Mouse (Mus musculus) urinary bladder, adult 18-20 months (tissue): ENCODE data around the gene Mcm3.
A peak's percentile ranks its signal among the peaks of the same experiment; 100 is the strongest.

Source experiments
- DNase-seq, 2 experiments: peaks; one replicate each; pipeline ENCODE4 v3.0.0; 2022; ENCODE audit warnings: low spot score in 2 of 2, mixed read lengths in 2 of 2

Mcm3 gene

DNA sequence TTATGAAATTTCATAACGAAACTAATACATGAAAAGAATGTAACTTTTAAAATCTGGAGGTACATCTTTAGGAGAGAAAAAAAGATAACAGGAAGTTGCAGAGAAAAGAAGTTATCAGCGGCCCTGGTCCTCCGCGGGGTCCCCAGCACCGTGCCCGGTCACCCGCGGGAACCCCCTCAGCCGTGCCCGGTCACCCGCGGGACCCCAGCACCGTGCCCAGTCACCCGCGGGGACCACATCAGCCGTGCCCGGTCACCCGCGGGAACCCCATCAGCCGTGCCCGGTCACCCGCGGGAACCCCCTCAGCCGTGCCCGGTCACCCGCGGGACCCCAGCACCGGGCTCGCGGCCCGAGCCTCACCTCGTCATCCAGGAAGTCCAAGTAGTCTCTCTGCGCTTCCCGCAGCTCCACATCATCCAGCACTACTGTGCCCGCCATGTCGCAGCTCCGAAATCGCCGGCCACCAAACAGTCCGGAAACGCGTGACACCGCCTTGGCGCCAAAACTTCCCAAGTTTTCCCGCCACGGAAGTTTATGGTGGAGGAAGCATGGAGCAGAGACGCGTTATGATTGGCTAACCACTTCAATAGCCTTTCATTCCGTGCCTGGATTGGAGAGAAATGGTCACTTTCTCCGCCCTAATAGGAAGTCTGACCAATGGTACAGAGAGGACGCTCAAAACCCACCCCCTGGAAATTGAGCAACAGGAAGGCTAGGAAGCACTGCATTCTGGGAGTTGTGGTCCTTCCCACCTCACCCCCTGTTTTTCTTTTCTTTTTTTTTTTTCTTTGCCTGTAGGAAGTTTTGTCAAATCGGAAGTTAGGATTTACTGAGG, at the start of gene Mcm3:
Gene Mcm3 (minus strand): TSS at position 542 of the 835 bp plus-strand sequence.
- peak; percentile 66 to 87 for DNase-seq

DNA sequence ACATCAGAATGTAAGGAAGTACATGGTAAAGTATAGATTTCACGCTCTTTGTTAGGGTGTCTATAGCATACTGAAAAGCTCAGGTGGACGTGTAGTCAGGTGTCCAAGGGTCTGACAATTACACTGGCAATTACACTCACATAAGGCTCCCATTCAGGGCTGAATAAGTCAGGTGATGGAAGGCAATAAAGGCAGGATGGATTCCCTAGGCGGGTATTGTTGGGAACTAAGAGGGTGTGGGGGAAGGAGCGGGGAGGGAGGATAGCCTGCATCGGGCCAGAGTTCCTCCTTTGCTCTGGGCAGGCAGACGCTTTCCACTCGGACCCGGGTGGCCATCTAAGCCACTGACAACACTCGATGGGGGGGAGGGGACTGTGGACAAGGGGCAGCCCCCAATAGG, 47.9 kb upstream of the Mcm3 start:
- DNase-seq, result no peak

DNA sequence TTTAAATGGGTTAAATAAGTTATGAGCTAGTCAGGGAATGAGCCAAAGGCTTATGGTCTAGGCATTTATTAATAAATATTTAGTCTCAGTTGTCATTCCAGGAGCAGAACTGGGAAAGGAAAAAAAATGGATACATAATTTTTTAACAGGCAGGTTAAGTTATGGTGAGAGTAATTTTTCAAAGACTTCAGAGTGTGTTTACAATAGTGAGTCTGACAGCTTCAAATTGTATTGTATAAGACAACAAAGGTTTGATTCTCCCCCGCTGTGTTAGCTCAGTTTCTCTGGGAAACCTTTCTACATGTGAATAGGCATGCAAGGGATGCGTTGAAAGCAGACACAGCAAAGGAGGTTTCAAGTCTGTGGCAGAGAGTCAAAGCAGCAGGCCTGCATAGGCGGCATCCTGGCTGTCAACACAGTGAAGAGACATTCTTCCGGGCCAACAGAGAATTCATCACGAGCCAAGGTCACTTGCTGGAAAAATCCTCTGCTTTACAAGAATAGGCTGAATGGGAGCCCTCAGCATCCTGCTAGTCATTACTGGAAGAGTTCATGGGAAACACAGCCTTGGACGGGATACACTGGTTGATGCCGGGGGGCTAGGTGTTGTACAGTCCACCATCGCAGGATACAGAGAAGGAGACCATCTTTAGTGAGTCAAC, 47.3 kb upstream of the Mcm3 start:
- no peak for DNase-seq

DNA sequence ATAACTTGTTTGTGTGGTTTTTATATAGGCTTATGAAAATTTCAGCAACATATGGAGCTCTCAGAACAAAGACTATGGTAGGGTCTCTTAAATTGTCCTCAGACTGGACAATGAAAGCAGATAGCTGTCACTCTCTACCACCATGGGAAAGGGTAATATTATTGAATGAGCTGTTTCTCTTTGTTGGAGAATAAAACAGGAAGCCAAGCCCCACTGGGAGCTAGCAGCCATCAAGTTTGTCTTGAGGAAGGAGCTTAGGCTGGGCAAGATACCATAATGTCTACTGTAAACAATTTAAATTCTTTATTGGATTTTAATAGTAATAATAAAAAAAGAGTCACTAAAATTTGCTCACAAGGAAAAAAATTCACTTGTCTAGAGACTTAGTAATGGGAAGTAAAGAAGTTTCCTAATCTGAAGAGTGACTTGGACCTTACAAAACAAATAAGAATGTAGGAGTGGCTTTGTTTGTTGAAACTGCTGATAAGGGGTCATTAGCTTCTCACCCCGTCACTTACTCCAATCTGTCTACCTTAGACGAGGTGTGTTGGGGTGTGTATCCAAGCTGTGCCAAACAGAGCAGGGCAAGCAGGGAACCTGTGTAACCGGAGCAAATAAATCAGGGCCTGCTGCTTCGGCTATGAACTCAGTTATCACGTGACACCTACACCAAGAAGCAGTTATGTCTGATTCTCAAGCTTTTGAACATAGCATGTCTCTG, 43.5 kb upstream of the Mcm3 start:
- DNase-seq, result peak in 1 of 2 experiments; percentile 66

GRCm38 (mm10) chr1:20861865-20862264, 41.8 kb upstream of the Mcm3 start:
- no peak for DNase-seq

DNA sequence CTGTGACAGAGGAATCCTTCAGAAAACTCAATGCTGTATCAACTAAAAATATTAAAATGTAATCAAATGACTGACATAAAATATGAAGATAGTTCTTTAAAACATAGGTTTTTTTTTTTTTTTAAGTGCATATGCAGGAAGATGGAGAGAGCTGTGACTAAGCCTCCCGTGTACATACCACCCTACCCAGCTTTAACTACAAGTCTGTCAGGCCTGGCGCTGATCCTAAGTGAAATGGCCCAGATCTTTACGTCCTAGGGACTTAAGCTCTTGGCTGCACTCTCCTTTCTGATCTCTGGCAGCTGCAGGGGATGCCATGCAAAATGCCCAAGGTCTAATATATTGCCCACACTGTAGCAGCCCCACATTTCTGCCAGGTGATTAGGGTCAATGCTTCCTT, 40.7 kb upstream of the Mcm3 start:
- DNase-seq, result no peak

DNA sequence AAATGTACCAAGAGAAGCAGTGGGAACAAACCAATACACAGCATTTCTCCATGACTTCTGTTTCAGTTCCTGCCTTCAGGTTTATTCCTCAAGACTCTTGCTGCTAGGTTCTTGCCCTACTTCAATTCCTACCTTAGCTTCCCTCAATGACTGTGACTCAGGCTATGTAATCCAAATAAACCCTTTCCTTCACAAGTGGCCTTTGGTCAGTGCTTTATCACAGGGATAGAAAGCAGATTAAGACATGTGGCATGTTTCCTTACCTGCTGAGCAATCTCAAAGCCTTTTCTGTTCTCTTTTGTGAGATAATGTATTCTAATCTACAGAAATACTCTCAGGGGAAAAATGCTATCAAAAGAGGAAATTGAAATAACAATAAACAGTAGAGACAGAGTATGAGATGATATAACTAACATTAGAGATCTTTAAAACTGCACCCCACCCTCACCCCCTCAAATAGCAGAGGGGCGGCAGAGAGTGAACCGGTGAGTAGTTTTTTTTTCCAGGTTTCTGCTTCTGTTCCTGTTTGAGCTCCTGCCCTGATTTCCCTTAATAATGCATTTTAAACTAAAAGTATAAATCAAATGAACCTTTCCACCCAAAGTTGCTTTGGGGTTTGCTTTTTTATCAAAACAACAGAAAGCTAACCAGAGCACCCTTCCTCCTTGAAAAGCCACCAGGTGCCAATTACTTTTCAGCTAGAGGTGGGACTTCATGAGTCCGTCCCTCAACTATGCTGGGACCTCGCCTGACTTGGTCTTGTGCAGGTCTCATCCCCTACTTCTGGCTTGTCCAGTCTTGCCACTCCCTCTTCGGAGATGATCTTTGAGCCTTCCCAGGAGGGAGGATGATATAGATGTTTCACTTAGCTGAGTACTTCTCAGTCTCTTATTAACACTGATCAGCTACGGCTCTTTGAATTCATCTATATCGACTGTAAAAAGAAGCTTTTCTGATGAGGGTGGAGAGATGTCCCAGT, 37.1 kb upstream of the Mcm3 start:
- DNase-seq, result no peak

GRCm38 (mm10) chr1:20839911-20840310, 19.8 kb upstream of the Mcm3 start:
- no peak for DNase-seq

GRCm38 (mm10) chr1:20836551-20837125, 16.5 kb upstream of the Mcm3 start:
- no peak for DNase-seq

DNA sequence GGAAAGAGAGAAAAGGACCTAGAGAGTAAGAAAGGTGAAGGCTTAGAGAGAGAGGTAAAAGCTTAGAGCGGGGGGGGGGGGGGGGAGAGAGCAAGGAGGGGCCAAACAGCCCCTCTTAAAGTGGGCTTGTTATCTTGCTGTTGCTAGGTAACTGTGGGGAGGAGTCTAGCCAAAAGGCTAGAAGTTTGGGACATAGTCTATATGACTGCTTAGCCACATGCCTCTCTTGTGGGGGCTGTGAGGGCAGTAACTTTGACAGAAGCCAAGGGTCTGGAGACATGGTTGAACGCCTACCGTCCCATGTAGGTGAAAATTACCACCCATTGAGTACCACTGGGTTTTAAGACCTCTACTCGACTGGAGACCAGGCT, 13.0 kb upstream of the Mcm3 start:
- no peak for DNase-seq

DNA sequence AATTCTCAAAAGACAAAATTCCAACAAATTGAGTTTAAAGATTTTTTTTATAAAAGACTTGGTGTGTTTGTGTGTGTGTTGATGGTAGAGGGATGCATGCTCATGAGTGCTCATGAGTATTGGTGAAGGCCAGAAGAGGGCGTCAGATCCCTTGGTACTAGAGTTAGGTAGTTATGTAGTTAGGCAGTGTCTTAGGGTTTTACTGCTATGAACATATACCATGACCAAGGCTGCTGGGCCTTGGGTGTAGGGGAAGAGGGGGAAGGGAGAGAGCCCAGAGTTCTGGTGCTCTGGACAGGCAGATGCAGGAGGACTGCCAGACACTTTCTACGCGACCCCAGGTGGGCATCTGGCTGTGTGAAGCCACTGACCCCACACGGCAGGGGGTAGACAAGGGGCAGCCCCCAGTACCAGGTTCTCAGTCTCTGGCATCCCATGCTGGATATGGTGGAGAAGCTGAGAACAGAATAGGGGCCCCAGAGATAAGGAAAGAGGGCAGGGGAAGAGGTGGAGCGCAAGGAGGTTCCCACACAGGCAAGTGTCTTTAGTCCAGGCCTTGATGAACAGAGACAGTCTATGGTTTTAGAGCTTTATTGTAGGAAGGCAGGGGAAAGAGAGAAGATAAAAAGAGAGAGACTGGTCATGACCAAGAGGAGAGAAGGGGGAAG, 12.5 kb upstream of the Mcm3 start:
- DNase-seq, result no peak

GRCm38 (mm10) chr1:20830546-20830945, 10.4 kb upstream of the Mcm3 start:
- DNase-seq, result no peak

DNA sequence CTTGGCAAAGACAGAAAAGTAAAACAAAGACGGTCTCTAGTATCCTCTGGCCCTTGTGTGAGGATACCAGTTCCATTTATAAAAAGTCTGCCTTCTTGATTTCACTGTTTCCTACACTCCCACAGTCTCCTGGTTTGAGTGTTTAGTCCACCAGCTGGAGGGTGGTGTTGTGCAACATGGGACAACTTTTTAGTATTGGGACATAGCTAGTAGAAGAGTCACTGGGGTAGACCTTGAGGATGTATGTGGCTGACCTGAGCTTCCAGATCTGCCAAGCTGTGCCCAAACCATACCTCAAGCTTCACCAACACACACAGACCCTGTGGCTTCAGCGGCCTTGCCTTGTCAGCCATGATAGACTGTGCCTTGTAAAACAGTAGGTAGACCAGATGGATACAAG, 7.9 kb upstream of the Mcm3 start:
- no peak for DNase-seq

DNA sequence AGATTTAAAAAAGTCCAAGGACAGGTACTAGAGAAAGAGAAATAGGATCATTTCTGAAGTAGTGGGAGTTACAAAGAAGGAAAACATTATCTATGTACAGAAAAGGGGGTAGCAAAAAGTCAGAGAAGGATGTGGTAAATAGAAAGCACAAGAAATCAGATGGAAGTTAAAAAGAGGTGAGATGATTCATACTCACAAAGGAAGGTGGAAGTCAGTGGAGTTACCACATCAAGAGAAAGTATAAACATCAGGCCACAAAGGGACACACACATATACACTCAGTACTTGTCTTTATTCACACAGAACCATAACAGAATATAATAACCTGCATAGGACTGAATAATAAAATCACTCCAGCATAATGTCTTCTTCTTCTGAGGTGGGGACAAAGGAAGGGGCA, 4.9 kb upstream of the Mcm3 start:
- DNase-seq, result no peak

DNA sequence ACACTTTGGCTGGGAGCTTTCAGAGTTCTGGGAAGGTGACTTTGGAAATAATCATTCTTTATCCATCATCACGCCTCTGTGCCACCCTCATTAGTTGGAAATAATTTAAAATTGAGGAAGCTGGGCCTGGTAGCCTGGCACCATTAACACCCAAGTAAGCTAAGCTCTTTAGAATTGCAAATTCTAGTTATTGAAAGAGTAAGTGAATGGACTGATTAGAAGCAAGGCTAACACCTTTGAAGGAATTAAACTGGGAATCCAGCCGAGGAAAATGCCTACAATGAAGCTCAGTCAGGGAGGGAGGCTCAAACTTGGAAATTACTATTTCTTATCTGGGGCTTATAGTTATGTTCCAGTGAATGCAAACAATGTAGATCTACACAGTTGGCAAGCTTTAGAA, 3.8 kb upstream of the Mcm3 start:
- DNase-seq, result no peak

DNA sequence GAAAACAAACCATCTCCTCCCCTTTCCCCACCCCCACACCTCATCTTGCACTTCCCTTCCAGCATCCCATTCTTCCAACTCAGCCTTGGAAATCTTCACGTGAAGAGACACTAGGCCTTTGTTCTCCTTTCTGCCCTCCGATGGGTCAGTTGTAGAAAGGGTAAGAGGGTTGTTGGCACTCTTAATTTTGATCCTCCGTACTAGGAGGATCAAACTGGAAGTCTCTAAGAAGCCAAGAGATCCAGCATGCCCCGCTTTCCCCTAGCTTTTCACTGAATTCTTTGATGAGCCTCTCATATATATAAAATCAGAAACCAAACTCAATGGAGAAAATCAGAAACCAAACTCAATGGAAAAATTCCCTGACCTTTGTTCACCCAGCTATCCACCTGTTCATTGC, 3.4 kb upstream of the Mcm3 start:
- DNase-seq, result no peak

- no peak for DNase-seq
These were observed 847 bp upstream of the Mcm3 start for GRCm38 (mm10) chr1:20820959-20821358.

DNA sequence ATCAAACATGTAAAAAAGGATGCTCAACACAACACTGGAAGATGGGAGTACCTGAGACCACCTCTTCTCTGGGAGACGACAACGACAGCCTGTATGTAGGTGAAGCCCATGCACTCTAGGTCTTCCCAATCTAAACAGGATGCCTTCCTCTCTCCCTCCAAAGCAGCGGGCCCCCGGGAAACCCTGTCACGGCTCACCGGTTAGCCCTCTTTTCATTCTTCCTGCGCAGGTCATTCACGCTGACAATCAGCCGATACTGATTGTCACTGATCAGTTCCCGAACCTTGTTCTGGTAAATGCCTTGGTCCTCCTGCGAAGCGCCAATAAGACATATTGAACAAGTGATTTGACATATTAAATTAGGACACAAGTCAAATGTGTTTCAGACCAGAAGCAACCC, 2.5 kb downstream of the Mcm3 start:
- DNase-seq, result no peak

DNA sequence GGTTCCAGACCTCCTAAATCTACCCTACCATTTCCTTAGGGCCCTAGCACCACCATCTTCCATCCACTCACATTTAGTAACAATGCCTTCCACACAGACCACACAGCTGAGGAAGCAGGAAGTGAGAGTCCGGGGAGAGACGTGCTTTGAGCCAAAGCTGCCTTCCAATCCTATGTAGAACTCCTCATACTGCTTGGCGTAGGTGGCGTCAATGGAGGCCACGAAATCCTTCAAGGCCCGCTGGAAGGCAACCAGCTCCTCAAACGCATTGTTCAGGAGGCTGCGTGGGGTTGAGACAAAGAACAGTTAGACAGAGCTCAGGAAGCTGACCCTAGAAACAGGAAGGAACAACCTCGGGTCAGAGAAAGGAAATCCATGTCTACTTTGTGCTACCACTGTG, 2.9 kb downstream of the Mcm3 start:
- DNase-seq, result no peak

DNA sequence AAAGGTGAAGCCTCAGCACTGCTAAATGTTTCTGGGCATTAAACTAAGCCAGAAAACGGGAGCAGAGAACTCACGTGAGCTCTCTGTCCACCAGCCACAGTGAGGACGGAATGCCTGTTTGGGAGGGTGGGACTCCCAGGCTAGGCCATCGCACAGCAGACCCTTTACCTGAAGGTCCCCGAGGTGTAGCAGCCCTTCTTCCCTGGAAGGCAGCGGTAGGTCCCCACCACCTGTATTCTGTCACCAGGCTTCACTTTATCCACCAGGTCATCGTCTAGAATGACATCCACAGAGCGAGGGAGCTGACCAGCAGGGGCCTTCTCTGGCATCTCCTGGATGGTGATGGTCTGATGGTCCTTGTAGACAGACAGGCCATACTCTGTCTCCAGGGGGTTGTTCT, 5.6 kb downstream of the Mcm3 start:
- no peak for DNase-seq

DNA sequence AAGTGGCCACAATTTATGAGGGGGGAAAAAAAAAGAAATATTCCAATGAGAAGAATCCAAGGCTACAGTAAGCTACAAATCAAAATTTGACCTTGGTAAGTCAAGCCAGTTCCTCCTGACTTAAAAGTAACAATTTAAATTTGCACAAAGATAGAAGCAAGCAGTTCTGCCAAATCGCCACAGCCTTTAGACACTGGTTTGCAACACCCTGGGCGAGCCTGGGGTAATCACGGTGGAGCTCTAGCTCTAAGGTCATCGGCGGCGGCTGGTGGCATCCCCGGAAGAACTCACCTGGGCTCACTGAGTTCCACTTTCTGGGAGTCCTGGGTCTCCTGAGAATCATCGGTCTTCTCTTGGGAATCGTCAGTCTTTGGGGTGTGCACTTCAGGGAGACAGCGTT, 15.6 kb downstream of the Mcm3 start:
- DNase-seq, result no peak
